Mouse (Mus musculus) heart, postnatal 0 days (tissue): ENCODE measurements at regions not wholly inside any gene's neighbourhood (a gene's known extent, or its start where the extent isn't known, plus 50 kb on each side); places are given as distances from the start of the nearest gene placed in this dataset.
"Not testable (repeated sequence)": the region's sequence is repeated elsewhere in the genome, so short reads cannot be mapped to it uniquely, and the experiment has no call there.

ENCODE experiments used
- CTCF ChIP-seq: IDR thresholded peaks from 2 replicates; pipeline ENCODE4 v1.5.1; 2016; ENCODE audit warnings: antibody characterized with exemption, control low read depth, low read depth
- EP300 ChIP-seq: IDR thresholded peaks from 2 replicates; pipeline ENCODE4 v1.6.1; 2016; ENCODE audit warnings: antibody characterized with exemption, low read depth

- not testable (repeated sequence) for TF ChIP-seq CTCF, EP300
These were observed 250.2 kb upstream of the Tgfbr2 start for GRCm38 (mm10) chr9:116425400-116425799.
